Mouse (Mus musculus) small intestine, adult 2 months (tissue): ENCODE measurements around the gene Kifap3.

Experiments used
- CTCF ChIP-seq: fragments of 200-500 bp; IDR thresholded peaks from 2 replicates; pipeline ENCODE4 v1.5.1; 2012; ENCODE audit warnings: low read depth, mild to moderate bottlenecking, control low read depth, inconsistent platforms, low read length, moderate library complexity, mixed read lengths; ENCODE audit not compliant: insufficient replicate concordance, insufficient read length; ENCODE audit errors: extremely low read depth
- POLR2A ChIP-seq: fragments of 200-500 bp; IDR thresholded peaks from 2 replicates; pipeline ENCODE4 v1.6.1; 2012; ENCODE audit warnings: low read depth, mild to moderate bottlenecking, control low read depth, inconsistent platforms, low read length, moderate library complexity

DNA sequence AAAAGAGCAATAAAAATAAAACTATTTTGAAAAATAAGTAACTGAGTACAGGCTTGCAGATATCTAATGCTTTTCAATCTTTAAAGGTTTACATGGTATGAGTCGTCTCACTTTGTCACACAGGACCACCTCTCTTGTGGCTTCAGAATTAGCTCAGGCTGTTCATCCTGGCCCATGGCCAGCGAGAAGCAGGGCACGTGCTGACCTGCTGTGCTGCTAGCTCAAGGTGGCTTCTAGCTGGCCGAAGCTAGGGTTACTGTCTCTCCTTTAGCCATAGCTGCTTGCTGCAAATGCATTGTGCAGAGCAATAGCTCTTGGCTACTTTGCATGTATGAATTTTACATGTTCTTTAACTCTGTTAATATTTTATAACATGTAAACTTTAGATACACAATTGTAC lies 42.0 kb downstream of the Kifap3 start:
- no peak for TF ChIP-seq CTCF
- no peak for TF ChIP-seq POLR2A
